Mouse (Mus musculus): Measurements from ENCODE around the gene Cxcr4. TPM values are rescaled to one million over a fixed set of nuclear protein-coding genes. Genes with fewer than 3 reads are reported as not detected.

Gene Cxcr4
- polyA plus RNA-seq (2012; rRNA removed): 33.6 and 37.5 TPM in 2 replicates

GRCm38 (mm10) chr1:128592211-128592741 lies at the start of gene Cxcr4:
Cxcr4 (minus strand) TSS chr1:128592293.

Other genes with a start within 250 kb of the Cxcr4 start
- 14.0 and 21.1 TPM in 2 replicates for gene Mcm6, start 232.6 kb downstream of the Cxcr4 start, polyA plus RNA-seq (2012; rRNA removed)
- 10.2 and 10.3 TPM in 2 replicates for gene Dars, start 174.9 kb downstream of the Cxcr4 start, polyA plus RNA-seq (2012; rRNA removed)

Data from ovary, adult 2 months (tissue).